Mouse (Mus musculus) B cell, adult 2 months (primary cell): ENCODE results near the gene Prkar1b.

ENCODE experiments used
- DNase-seq, 2 experiments: peaks; one replicate each; pipeline ENCODE4 v3.0.0; 2022

The Prkar1b gene

GRCm38 (mm10) chr5:139098991-139099972 lies 50.5 kb downstream of the Prkar1b start:
- DNase-seq: no peak

DNA sequence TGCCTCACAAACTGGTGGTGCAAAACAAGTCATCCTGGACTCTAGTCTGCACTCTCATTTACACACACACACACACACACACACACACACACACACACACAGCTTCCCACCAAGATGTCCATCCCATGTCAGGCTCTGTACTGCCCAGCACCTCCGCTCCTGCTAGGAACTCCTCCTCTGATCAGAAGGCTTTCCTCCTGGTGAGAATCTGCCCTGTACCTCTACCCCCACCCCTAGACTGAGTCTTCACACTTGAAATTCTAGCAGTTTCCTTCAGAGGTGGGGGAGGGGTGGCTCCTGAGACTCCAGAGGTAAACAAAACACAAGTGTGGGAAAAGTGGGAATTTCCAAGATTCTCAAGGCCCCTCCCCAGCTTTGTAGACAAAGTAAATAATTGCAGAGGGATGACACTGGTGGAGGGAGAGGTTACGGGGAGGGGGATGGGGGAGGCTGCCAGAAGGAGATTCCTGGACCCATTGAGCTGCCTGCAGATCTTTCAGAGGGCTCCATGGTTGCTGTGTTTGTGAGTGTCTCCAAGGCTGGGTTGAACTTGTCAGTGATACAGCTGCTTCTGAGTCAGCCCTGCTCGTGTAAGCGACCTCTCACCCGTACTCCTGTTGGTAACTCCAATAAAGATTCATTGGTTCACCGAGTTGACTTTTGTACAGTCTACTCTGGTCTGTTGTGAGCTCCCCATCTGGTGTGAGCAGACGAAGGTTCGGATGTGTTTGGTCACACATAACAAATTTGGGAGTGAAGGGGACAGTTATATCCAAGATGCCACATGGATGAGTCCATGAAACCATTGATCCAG lies 54.3 kb downstream of the Prkar1b start:
- DNase-seq: no peak

DNA sequence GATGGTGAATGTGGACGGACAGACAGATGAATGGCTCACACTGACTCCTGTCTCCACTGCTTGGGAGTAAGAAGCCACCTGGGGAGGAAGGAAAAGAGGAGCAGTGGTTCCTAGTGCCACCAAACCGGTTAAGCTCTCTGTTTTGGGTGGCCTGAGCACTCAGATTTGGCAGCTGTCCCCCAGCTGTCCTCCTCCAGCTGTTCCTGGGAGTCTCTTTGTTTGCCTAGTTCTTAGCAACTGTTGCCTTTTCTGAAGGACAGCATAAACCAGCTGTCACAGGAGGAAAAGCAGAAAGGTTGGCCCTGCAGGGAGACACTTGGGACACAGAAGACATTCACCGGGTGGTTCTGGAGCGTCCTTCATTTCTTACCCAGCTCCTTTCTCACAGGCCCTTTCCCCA lies 56.3 kb downstream of the Prkar1b start:
- DNase-seq: no peak

DNA sequence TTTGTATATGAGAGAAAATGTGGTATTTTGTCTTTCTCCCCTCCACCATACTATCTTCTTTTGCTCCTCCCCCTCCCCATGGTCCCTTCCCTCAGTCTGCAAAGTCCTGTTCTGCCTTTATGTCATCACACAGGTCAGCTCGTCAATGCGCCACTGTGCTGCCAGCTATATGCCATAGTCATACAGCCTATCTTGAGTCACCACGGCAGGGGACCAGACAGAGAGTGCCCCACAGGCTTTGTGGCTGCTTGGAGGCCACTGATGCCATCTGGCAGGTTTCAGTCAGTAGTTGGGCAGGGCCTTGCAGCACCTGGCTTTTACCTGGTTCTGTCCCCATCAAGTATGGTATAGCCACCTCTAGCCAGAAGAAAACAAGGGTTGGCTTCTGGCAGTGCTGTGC lies 58.1 kb downstream of the Prkar1b start:
- no peak for DNase-seq

- no peak for DNase-seq
Observed at GRCm38 (mm10) chr5:139090162-139090561, 59.6 kb downstream of the Prkar1b start.

DNA sequence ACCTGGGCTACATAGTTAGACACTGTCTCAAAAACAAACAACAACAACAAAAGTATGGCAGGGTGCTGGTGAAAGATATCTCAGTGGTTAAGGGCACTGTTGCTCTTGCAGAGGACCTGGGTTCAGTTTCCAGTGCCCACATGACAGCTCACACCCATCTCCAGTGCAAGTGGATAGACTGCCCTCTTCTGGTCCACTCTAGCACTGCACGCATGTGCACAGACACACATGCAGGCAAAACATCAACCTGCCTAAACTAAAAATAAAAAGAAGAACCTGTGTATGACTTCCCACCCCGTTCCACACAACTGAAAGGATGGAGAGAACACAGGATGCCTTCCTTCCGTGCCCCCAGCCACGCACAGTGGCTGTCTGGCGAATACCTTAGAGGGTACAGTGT lies 61.6 kb downstream of the Prkar1b start:
- peak; percentile 27 to 28 for DNase-seq

- DNase-seq: no peak
Observed at GRCm38 (mm10) chr5:139084831-139085519, 64.8 kb downstream of the Prkar1b start.

DNA sequence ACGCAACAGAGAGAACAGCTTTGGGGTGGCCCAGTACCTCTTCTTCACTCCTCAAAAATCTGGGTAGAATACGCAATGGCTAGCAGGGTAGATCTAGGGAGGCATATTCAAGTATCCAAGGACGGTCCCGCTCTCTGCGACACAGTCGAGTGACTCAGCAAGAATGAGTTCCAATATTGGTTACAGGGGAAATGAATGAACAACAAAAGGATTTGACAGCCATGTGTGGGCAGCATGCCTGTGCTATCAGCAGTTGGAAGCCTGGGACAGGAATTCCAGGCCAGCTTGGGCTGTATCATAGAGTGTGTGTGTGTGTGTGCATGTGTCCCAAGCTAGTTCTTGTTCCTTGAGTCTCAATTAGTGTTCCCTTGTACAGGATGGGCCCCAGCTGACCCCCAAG lies 65.5 kb downstream of the Prkar1b start:
- DNase-seq: no peak

GRCm38 (mm10) chr5:139083841-139084240 lies 66.0 kb downstream of the Prkar1b start:
- no peak for DNase-seq

GRCm38 (mm10) chr5:139081370-139081769 lies 68.4 kb downstream of the Prkar1b start:
- DNase-seq: no peak

- no peak for DNase-seq
Observed at GRCm38 (mm10) chr5:139078156-139078462, 71.7 kb downstream of the Prkar1b start.

- DNase-seq: no peak
Observed at GRCm38 (mm10) chr5:139077311-139078155, 72.3 kb downstream of the Prkar1b start.

DNA sequence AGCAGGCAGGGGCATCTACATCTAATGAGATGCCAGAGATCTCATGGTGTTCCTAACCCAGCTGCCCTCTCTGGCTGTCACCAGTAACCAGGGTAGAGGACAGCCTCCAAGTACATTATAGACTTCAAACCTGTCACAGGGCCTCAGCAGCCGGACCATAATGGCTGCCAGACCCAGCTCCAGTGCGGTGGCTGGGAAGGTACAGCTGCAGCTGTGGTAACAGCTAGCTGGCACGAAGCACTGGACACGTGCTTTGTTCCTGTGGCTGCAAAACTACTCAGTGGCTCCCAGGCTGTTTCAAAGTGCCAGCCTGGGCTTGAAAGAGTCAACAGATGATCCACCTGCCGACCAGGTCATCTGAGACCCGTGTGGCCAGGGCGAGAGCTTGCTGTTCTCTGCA lies 73.4 kb downstream of the Prkar1b start:
- no peak for DNase-seq

DNA sequence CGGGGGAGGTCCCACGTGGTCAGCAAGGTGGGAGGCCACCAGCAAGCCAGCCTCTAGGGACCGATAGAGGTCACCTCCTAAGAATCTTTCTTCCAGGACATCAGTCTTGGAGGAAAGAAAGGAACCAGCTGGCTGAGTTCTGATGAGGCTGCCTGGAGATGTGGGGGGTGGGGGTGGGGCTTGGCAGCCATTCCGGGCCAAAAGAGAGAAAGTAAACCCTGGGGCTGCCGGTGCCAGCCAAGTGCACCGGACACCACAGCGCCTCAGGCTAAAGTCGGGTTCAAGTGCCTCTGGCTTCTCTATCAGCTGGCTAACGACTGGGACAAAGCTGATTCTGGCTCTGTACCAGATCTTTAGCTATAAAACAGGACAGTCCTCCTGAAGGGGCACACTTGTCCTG lies 74.0 kb downstream of the Prkar1b start:
- DNase-seq: no peak

GRCm38 (mm10) chr5:139075125-139075524 lies 74.7 kb downstream of the Prkar1b start:
- DNase-seq: peak; percentile 81 to 82

GRCm38 (mm10) chr5:139073977-139074376 lies 75.8 kb downstream of the Prkar1b start:
- DNase-seq: no peak

GRCm38 (mm10) chr5:139072866-139073265 lies 76.9 kb downstream of the Prkar1b start:
- DNase-seq: no peak

DNA sequence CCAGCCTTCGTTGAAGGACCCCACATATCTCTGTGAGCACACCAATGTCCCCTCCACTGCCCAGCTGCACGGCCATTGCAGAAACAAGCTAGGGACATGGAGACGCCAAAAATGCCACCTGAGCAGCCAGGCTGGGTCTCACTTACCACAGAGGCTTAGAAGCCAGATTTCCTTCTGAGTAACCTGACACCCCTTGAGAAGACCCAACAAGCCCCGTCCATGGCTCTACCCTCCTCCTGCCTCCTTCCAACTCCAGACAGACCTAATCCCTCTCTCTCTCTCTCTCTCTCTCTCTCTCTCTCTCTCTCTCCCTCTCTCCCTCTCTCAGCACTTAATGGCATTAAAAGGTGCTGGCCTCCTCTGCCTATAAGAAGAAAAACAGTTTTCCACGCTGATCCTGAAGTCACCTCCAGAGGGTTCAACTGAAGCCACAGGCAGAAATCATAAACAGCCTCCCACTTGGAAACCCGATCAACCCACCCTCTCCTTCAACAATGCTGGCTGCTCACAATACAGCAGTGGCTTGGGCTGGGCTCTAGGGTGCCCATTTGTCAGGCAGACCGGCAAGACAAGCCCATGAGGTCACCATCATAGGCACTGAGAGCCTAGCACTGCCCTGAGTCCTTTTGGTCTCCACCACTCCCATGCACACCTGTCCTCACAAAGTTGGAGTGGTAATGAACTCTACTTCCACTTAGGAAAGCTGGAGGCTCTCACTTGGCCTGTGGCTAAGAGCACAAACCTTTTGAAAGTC lies 82.8 kb downstream of the Prkar1b start:
- no peak for DNase-seq

- no peak for DNase-seq
Observed at GRCm38 (mm10) chr5:139064611-139065010, 85.2 kb downstream of the Prkar1b start.

GRCm38 (mm10) chr5:139061680-139062079 lies 88.1 kb downstream of the Prkar1b start:
- no peak for DNase-seq

DNA sequence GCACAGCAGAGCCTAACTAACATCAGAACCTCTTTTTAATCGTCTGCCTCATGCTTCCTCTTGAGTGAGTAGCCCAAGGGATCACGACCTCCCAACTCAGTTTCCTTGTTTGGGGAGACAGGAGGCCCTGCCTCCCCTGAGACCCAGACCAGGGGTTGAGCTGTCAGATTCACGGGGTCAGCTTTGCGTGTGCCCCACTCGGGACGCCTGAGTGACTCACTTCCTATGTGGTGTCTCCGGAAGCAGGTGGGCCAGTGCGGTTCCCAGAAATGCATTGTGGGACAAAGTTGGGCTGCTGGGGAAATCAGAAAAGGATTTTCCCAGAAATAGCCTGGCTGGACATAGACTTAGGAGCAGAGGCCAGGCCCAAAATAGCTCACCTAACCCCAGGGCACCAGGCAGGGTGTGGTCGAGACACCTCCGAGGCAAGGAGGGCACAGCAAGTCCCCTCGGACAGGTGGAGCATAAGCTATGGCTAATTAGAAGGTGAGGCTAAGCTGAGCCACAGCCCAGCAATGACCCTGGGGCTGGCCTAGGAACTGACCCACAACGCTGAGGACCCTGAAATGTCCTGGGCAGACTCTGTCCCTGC lies 89.2 kb downstream of the Prkar1b start:
- DNase-seq: peak in 1 of 2 experiments; percentile 8
